Mouse (Mus musculus) right cerebral cortex, adult 2 months (tissue): ENCODE measurements around the gene Ipo8.
A peak's percentile ranks its signal among the peaks of the same experiment; 100 is the strongest.

Experiments used
- DNase-seq, 2 experiments: peaks; one replicate each; pipeline ENCODE4 v3.0.0; 2021 to 2022; ENCODE audit warnings: low spot score in 2 of 2

Gene Ipo8

DNA sequence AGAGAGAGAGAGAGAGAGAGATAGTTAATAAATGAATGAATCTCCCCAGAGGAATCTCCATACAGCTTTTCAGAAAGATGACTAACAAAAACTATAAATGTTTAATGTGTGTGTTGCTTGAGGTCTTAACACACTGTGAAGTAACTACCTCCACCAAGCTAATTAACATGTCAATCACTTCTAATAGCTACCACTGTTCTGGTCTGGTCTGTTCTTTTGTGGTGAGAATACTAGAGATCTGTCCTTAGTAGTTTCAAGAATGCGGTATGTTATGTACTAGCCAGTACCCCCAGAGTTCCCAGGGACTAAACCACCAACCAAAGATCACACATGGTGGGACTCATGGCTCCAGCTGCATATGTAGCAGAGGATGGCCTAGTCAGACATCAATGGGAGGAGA is 74.7 kb downstream of the Ipo8 start:
- DNase-seq = no peak

DNA sequence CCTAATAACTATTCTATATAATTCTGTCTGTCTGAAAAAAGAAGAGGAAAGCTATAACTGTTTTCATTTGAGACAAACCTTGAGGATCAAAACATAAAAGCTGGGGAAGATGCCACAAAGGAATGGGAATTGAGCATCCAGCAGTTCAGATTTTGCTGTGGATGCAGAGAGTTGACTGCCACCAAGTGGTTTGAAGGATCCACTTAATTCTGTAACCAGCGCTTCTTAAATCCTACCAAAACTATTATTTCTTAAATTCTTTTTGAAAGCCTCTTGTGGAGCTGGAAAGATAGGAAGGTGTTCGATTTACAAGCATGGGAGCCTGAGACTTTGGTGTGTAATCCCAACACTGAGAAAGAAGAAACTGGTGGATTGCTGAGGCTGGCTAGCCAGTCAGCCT is 79.9 kb downstream of the Ipo8 start:
- peak; percentile 35 to 46 for DNase-seq

DNA sequence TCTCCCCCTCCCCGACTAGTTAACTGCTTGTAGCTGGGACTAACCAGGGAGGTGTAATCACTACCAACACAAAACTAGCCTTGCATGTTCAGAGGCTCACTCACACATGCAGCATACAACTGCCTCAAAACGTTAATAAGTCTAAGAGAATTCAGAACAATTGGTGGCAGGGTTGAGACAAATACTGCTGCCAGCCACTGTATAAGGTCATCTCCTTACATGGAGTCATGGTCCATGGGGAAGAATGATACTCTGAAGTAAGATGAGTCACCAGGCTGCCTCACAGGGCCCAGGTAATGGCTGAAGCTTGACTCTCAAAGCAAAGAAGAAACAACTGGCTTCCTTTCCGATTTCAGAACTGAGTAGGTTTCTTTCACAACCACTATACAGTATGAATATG is 81.1 kb downstream of the Ipo8 start:
- DNase-seq = no peak

DNA sequence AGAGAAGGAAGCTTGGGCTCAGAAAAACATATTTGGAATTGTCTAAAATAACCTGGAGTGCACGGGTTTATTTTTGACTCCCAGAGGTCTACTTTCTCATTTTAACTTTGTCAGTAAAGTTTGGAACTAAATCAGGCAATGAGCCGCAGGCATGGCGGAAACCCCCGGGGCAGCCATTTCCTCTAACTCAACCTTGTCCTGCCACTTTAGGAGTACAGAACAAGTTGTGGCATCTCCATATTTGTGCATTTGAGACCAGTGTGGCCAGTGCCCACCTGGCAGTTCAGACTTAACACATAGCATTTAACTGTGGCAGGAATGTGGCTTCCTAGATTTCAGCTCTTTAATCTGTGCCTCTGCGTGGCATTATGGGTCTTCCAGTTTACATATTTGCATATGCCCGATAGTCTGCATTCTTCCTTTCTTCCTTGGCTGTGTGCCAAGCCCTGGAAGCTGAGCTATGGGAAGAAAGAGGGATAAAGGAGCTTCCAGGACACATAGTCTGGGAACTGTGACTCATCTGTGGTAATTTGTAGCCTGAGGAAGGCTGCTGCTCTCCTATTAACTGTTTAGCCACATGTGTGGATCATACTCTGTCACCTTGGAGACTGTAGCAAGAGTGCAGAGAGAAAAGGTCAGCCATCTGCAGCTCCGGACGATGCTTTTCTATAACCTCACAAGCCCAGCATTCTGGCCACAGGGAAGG is 90.6 kb downstream of the Ipo8 start:
- DNase-seq = peak in 1 of 2 experiments; percentile 22

DNA sequence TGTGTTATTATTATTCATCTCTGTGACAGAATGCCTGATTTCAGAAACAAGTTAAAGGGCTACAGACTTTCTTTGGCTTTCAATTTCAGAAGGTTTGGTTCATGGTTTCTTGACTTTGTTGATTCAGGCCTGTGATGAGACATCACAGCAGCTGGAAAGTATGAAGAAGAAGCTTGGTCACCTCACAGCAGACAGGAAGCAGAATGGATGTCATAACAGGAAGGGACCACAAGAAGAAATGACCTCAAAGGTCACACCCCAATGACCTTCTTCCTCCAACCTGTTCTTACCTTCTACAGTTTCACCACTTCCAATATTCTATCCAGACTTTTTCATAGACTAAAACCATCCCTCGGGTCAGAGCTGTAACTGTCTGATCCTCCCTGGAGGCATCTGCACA is 94.9 kb downstream of the Ipo8 start:
- DNase-seq = no peak

DNA sequence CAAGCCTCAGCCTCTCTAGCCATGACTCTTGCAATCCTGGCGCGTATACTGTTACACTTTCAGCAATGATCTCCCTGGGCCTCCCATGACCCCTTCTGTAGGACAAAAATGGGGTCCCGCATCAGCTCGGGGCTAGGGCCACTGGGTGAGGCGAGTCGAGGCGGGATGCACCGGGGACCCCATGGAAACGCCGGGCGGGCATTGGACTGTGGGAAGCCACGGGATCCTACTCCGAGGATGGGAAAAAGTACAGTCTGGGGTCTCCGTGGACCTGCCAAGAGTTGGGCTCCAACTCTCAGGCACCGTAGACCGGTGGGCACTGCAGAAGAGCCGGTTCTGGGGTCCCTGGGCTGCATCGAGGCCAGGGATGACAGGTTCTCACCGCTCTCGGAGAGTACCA is 97.3 kb downstream of the Ipo8 start:
- no peak for DNase-seq

DNA sequence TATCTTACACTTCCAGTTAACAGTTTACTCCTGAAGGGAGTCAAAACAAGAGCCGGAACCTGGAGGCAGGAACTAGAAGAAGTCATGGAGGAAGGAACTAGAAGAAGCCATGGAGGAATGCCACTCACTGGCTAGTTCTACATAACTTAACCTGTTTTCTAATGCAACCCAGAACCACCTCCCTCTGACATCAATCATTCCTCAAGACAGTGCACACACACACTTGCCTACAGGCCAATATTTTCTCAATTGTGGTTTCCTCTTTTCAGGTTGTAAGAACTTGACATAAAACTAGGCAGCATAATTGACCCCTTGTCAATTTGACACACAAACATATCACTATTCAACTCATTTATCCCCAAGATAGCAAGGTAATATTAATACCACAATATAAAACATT is 98.3 kb downstream of the Ipo8 start:
- DNase-seq = no peak

DNA sequence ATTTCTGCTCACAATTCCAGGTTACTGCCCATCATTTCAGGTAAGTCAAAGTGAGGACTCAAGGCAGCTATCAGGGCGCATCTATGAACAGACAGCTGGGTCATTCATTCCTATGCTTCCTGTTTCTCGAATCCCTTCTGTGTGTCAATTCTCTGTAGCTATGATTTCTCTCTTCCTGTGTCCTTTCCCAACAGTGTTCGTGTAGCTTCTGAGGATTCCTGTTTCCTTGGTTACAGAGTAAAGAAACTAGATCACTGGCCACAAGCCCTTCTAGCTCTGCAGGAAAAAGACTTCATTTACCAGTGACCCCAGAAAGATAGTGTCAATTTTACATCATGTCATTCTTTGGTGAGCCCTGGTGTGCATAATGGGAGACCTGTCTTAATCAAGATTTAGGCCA is 102.7 kb downstream of the Ipo8 start:
- peak in 1 of 2 experiments; percentile 10 for DNase-seq

DNA sequence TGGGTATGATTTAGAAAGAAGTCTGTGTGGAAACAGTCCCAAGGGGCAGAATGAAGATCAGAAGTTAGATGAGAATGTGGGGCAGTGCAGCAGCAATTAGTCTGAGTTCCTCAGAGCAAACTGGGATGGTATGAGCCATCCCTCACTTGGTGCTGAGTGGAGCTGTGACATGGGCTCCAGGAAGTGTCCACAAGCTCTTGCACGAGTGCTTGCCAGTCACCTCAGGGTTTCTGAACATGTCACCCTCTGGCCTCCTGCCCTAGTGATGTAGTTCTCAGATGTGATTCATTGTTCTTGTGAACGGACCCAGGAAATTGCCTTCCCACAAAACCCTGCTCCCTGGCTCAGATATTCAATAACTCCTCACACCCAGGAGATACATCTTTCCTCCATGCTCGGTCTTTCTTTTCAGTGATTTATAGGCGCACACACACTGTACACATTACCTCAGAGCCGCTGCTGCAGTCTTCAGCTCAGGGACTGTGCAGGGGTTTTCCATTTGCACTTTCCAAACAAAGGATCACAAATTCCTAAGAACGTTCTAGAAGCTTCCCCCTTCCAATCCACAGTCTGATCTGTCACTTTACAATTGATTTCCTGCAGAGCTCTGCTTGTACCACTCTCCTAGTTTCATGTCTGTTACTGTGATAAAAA is 103.3 kb downstream of the Ipo8 start:
- DNase-seq = peak in 1 of 2 experiments; percentile 2

DNA sequence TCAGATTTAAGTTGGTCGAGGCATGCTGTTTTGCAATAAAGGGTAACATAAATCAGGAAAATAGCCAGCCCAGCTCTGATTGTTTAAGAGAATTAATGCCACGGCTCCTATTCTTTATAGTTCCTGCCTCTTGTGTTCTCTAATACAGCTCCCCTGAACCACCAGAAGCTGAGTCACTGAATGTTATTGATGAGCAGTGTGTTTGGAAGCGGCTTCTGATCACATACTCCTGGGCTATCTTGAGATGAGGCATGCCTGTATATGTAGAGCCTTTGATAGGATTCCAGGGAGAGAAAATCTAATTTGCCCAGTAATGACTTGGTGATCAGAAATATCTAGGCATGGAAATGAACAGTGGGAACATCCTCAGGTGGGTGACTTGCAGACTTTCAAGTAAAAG is 106.8 kb downstream of the Ipo8 start:
- DNase-seq = no peak
